Mouse (Mus musculus): ENCODE measurements at regions not wholly inside any gene's neighbourhood (a gene's known extent, or its start where the extent isn't known, plus 50 kb on each side); places are given as distances from the start of the nearest gene placed in this dataset.

- no peak for DNase-seq (ENCODE audit: low spot score in 2 of 2)
- TF ChIP-seq CTCF (conservative IDR thresholded peaks at IDR 0.05), result no peak
- H3K4me3 ChIP-seq, result no peak overlapping the region
- no peak overlapping the region for H3K27ac ChIP-seq
These were observed 72.9 kb downstream of the Manea start for GRCm38 (mm10) chr4:26273754-26274153.

DNA sequence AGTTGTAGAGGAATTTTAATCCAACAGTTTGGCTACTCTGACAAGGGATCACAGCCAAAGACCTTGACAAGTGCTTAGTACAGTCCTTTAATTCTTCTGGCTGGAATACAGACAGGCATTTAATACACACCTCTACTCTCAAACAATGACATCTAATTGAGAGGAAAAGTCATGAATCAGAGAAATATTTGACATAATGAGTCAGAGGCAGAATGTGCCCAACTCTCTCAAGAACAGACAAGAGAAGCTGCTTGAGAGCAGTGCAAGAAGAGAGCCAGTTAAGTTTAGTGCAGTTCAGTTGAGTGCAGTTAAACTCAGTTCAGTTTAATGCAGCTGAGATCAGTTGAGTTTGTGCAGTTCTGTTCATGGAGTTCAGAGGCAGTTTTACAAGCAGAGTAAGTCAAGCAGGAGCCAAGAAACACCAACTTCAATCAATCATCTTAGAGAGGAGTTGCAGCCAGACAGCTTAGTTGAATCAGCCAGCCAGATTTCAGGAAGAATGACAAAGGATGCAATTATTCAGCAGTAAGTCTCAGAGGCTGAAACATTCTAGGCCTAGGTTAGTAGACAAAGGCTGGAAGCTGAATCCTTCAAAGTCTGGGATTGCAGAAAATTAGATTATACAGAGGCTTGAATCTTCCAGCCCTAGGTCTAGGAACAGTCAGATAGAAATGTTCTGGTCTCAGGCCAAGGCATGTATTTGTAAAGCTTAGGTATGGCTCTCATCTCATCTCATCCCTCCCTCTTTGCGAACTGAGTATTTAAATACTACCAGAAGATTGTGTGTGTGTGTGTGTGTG lies 87.3 kb downstream of the Manea start:
- H3K4me3 ChIP-seq, result no peak overlapping the region
- DNase-seq (ENCODE audit: low spot score in 2 of 2), result no peak
- no peak overlapping the region for H3K27ac ChIP-seq
- TF ChIP-seq CTCF (conservative IDR thresholded peaks at IDR 0.05), result no peak

DNA sequence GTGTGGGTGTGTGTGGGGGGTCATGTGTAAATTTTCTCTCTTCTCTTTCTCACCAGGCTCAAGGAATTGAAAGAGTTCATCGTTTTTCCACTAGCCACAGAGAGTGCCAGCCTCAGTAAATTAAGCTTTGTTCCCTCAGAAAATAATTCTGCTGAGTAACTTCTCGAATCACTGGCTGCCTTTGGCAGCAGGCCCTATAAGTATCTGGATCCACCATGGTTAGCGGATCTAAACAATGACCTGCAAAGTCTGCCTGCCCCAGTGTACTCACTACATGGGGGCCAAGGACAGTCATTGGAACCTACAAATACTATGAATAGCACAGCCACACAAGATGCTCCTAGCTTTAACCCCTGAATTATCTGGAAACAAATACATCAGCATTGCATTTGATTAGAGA lies 90.8 kb downstream of the Manea start:
- no peak overlapping the region for H3K4me3 ChIP-seq
- no peak for TF ChIP-seq CTCF (conservative IDR thresholded peaks at IDR 0.05)
- DNase-seq (ENCODE audit: low spot score in 2 of 2), result no peak
- H3K27ac ChIP-seq, result no peak overlapping the region

- TF ChIP-seq CTCF (conservative IDR thresholded peaks at IDR 0.05), result peak; percentile 81
These were observed 98.5 kb downstream of the Manea start for GRCm38 (mm10) chr4:26247925-26248856.

GRCm38 (mm10) chr4:26223267-26223666 lies 123.4 kb downstream of the Manea start:
- Histone ChIP-seq H3K4me3 (no peak overlapping the region), H3K27ac (no peak overlapping the region)
- no peak for DNase-seq (ENCODE audit: low spot score in 2 of 2)
- TF ChIP-seq CTCF (conservative IDR thresholded peaks at IDR 0.05), result no peak

More at GRCm38 (mm10) chr4:26247925-26248856, 98.5 kb downstream of the Manea start:
- Histone ChIP-seq H3K27ac (no peak overlapping the region), H3K4me3 (no peak overlapping the region)
- peak; percentile 28 to 77 for DNase-seq (ENCODE audit: low spot score in 2 of 2)
